5 mouse cellular contexts compared by ENCODE assay signal in genomic region chr4:146096998-146097397, GRCm38 (mm10). TPM values are rescaled to one million over a fixed set of nuclear protein-coding genes. Genes with fewer than 3 reads are reported as not detected.
"Had no signal": no experiment of that assay in that cellular context is flagged by ENCODE, and none has a peak within 500 bp of the region (broad histone marks: within the 10 kb centered on the region; RNA-seq: fewer than 3 reads in every experiment).

Gene Zfp987 (plus strand): TSS chr4:146097298.

RNA-seq across cellular contexts. Expression of gene Zfp987, which starts in this region (rescaled TPM):
- polyA plus RNA-seq: neural tube, embryonic 13.5 days; neural tube, embryonic 15.5 days; small intestine, adult 2 months; spleen, adult 2 months; thymus, adult 2 months had no signal
